Mouse (Mus musculus): ENCODE data around the gene Tmem39b.

The Tmem39b gene

DNA sequence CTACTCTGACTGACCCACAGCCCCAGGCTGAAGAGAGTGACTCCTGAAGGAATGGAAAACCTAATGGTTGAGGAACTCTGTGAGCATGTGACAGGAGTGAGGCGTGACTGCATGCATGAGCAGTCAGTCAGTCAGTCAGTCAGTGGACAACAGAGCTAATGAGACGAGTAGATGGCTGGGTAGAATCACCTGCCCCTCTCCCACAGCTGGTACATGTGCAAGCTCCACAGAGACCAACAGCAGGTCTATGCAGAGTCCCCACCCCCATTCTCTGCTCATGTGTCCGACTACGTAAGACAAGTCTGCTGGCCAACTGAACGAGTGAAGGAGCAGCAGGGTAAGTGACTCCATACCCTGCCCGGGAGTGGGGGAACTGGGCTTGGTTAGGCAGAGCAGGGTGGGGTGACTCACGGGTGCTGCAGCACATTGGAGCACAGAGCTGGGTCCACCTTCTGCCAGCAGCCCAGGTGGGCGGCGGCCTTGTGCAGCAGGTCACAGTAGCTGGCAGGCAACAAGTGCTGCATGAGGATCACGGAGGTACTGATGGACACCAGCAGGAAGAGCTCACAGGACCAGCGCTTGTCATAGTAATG is 12.6 kb downstream of the Tmem39b start:
- no peak for DNase-seq (ENCODE audit: low spot score)

DNA sequence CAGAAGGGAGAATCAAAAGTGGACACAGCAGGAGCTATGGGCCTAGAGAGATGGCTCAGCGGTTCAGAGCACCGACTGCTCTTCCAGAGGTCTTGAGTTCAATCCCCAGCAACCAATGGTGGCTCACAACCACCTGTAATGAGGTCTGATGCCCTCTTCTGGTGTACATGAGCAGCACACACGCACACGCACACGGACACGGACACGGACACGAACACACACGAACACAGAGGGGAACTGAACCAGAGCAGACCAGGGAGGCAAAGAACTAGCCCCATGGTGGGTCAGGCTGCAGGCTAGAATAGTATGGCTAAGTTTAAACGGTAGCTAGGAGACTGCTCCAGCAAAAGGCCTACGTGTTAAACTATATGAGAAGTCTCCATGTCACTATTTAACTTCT is 14.8 kb downstream of the Tmem39b start:
- no peak for DNase-seq (ENCODE audit: low spot score)

DNA sequence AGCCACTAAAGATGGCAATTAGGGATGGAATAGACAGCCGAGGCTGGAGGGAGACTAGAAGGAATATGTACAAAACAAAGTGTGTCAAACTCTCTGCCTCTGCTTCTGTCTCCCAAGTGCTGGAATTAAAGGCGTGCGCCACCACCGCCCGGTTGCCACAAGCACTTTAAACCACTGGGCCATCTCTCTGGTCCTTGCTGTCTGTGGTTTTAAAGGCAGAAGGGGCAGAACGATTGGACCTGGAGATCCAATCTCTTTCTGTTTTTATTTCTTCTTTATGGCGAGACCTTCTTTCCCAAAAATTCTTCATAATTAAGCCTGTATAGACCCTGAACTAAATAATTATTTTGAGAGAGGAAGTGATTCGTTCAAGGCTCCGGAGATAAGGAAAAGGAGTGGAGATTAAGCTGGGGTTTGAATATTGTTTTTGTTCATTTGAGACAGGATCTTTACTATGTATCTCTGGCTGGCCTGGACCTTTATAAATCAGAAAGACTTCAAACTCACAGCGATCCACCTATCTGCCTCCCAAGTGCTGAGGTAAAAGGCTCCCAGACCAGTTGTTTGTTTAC is 23.7 kb downstream of the Tmem39b start:
- DNase-seq (ENCODE audit: low spot score): no peak

DNA sequence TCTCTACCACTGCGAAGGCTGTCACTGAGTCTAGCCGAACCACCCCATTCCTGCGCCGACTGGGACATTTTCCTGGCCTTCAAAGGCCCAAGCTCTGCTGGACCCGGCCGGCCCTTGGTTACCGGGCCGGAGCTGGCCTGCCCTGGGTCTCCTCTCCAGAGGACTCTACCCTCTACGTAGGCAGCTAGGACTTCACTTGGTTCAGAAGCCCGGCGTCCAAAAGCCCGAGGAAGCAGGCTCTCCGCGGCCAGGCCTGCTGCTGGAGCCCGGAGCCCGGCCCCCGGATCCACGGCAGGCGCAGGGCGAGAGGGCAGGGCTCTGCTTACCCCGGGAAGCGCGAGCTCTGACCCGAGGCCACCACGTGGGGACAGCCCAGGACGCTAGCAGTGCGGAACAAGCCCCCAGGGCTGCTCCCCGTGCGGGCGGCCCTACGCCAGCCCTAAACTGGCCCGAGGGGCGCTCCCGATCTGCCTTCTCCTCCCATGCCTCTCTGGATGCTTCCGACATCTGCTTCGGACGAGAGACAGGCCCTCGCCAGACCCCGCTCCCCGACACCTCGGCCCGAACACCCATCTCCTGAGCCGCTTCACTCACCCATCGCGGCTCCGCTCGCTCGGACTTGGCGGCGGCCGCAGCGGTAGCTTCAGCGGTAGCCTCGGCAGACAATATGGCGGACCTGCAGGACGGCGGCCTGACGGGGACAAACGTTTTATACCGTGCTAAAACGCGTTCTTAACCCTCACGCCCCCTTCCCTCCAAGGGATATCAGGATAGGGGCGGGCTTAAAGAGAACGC is 24.4 kb downstream of the Tmem39b start, which contains the start of gene Kpna6:
Kpna6 (minus strand) TSS at position 685 of the 795 bp plus-strand sequence.
- peak; percentile 88 for DNase-seq (ENCODE audit: low spot score)

DNA sequence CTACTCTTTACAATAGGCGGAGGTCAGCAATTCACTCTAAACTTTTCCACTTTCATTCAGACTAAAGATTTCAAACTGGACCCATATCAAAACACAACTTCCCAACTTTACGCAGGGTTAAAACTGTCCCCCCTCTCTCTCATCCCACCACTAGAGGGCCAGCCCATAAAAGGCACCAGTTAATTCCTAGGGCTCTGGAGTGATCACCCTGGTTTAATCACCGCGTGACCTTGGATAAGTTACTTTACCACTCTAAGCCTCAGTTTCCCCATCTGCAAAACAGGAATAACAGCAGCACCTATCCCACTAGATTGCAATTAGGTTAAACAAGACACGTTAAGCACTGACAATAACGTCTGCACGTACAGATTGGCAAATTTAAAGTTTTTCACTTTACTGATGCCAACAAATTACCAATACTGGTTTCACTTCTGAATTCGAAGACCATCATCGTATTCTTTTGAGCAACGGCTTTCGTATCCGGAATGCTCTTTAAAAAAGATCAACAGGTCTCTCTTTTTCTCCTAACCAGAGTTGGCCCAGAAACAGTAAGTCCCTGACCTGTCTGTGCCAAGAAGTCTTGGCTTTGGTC is 25.1 kb downstream of the Tmem39b start:
- peak; percentile 24 for DNase-seq (ENCODE audit: low spot score)

DNA sequence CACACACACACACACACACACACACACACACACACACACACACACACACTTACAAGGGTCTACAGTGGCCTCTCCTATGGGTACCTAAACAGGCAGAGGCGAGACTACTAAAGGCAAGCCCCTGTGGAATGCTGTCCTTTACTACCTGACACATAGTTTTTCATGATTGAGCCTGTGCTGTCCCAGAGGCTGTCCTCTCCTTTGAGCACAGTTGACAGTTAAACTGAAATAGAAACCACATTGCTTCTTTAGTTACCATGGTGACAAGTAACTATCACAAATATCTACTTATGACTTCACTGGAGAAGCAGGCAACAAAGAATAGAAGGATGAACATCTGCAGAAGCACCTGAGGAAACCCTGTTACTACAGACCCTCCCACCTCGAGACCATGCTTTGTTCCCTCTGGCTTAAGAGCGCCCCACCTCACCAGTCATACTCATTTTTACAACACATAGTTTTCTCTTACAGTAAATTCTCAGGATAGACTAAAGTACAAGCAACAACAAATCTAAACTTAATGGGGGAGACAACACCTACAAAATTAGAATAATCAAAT is 34.3 kb downstream of the Tmem39b start:
- no peak for DNase-seq (ENCODE audit: low spot score)

DNA sequence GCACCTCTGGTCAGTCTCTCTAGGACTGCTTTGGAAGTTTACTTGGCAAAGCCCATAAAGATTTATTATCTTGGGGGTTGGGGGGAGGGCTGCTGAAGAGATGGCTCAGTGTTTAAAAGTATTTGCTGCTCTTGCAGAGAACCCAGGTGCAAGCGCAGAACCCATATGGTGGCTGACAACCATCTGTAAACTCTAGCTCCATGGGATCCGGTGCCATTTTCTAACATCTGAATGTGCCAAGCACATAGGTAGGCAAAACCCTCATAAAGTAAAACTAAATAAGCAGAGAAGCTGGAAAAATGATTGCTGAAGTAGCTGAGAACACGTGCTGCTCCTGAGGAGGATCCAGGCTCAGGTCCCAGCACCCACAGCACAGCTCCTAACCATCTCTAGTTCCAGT is 35.1 kb downstream of the Tmem39b start:
- DNase-seq (ENCODE audit: low spot score): no peak

DNA sequence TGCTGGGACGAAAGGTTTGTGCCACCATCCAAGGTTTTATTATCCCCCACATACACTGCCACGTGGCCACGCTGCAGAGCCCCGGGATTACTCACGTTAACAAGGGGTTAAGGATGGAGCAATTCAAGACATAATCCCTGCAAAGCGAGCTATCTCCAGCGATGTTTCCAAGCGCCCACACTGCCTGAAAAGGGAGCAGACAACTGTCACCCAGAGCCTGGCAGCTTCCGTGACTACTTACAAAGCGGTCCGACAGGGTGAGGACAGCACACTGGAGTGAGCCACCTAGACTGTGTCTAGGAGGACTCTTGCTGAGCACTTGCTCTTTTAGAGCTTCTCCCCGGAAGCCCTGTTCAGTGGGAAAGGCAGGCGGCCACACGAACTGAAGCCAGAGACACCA is 41.9 kb downstream of the Tmem39b start:
- DNase-seq (ENCODE audit: low spot score): no peak

DNA sequence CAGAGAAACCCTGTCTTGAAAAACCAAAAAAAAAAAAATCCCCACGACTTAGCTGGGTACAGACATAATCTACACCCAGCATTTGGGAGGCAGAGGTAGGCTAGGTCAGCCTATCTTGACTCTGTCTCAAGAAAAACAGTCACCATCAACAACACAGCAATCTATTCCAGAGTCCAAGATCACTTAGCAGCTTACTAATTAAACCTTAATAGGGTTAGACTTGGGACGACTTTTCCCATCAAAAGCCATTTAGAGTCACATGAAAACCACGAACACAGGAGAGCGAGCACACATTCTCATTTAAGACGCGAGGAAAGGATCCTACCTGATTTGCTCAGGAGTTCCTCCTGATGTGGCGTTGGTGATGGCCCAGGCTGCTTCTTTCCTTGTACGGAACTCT is 46.3 kb downstream of the Tmem39b start:
- no peak for DNase-seq (ENCODE audit: low spot score)

DNA sequence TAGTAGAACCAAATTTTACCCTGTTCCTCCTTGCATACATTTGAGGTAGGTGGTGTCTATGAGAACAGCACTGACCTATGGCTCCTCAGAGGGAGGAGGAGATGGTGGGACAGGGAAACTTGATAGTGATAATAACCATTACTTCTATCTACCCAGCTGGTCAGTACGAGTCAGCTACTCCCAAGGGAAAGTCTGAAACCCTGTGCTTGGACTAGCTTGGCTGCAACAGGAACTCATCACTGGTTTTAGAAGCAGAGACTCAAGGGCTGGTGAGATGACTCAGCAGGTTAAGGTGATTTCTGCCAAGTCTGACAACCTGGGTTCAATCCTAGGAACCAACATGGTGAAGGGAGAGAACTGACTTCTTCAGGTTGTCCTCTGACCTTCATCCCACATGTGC is 48.0 kb downstream of the Tmem39b start:
- no peak for DNase-seq (ENCODE audit: low spot score)

DNA sequence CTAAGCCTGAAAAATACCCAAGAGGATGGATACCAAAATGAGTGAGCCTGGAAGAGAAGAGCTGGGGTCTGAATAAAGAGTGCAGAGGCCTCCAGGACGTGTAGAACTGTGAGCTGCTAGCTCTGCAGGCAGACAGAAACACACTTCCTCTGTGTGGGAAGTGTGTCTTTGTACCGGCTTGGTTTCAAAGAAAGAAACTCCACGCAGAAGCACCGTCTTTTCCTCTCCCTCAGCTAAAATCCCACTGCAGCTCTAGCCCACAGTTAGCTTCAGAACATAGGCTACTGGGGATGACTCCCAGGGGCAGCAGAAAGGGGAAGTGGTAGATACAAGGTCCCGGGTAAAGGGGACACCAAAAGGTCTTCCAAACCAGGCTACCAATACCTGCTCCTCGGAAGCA is 51.4 kb downstream of the Tmem39b start:
- no peak for DNase-seq (ENCODE audit: low spot score)

DNA sequence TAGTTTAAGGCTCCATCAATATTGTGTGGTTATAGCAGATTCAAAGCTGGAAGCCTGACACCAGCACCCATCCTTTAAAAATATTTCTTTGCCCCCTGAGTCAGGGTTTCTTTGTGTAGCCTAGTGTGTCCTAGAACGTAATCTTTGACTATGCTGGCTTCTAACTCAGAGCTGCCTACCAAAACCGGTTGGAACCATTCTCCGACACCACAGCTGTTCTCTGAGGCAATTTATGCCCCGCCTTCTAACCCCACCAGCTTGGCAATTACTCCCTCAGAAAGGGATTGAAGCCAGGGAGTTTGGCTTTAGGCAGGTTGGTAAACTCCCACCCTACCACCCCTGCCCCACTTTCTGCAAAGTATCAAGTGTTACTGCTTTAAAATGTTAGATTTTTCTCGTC is 54.9 kb downstream of the Tmem39b start:
- no peak for DNase-seq (ENCODE audit: low spot score)

DNA sequence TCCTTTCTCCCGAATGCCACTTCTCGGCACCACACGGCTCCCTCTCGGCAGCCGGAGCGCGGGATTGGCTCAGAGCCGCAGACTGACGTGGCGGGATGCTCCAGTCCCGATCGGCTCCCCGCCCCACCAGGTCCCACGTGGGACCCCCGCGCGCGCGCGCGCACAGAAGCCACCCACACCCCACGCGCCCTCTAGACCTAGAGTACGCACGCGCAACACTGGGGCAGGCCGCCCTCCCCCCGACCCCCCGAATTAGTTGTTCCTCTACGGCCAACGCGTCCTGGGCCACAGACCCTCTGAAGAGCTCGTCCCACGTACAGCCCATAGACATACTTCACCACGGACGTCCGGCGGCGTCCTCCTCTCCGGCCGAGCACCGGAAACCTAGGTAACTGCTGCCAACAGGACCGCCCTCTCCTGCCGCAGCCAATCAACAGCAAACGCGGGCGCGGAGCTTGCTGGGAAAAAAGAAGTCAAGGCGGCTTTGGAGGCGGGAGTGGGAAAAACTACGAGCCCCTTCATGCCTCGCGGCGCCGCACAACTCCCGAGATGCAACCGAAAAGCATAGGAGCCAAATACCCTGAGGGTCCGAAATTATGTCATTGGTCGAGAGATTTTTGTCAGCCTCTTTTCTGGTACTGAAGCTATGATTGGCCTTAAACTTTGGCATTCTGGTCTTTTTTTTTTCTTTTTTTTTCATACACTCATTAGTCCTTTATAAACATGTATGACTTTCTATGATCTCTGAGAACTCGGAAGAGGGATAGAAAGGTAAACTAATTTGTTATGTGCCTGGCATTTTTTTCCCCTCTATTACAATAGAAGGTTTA is 55.8 kb downstream of the Tmem39b start, which contains the start of gene Txlna:
Txlna (minus strand) TSS at position 428 of the 830 bp plus-strand sequence.
- peak; percentile 89 for DNase-seq (ENCODE audit: low spot score)

DNA sequence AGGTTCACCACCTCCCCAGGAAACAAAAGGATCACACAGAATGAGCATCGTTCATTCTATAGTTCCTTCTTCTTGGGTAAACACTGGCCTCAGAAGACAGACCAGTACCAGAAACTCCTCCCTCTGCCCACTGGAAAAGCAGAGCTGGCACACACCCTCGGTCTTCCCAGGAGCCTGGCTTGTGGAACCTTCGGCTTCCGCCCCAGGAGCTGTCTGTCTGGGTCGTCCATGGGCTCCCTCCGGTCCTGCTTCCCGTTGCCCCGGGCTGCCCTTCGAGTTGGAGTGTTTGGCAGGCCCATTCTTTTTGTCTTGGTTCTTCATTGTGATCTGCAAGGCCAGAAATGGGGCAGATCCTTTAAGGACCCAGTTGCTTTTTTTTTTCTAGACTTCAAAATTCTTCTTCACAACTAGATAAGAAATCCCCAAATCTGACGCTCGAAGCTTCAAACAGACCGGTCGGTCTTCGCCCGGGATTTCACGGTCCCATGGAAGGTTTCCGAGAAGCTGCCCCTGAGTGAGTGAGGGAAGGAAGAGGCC is 56.5 kb downstream of the Tmem39b start:
- DNase-seq (ENCODE audit: low spot score): peak; percentile 21

DNA sequence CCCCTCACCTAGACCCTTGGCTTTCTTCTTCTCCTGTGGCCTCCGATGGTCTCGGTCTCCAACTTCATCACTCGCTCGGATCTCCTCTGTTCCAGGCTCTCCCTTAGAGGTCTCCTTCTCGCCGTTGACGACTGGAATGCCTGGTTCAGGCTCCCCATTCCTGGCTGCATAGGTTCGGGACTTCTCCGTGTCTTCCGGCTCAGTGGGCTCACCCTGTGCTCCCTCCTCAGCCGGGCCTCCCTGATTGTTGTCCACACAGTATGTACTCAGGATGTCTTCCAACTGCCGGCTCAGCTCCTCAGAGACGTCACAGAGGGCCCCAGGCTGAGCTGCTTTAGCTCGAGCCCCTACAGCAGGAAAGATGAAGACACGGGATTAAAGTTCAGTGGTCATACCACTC is 57.4 kb downstream of the Tmem39b start:
- no peak for DNase-seq (ENCODE audit: low spot score)

DNA sequence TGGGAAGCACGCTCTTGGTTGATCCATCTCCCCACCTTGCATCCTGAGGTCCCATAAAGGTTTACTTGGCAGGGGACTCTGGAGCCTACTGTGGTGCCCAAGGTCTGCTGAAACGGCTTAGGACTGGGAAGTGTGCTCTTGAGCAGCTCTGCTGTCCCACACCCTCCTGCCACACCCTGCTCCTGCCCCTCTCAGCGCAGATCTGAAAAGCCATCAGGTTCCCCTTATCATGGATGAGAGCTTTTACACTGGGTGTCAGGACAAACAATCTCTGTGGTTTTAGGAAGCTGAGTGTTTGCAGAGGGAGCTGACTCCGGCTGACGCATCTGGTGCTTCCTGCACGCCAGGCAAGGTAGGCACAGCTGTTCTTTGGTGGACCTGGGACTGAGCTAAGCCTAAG is 62.8 kb downstream of the Tmem39b start:
- DNase-seq (ENCODE audit: low spot score): no peak

DNA sequence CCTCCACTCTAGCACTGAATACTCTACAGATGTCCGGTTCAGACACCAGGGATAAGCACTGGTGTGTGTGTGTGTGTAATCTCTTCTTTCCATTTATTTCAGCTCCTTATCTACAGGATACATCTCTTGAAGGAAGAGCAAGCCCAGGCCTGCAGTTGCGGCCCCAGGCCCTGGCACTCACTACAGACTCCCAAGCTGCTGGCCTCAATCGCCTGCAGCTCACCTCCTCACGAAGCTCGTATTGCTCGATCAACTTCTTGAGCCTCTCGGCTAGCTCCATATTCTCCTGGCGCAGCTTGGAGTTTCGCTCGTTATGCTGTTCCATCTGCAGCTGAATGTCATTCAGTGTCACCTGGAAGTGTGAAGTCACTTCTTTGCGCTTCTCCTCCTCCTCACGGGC is 64.8 kb downstream of the Tmem39b start:
- no peak for DNase-seq (ENCODE audit: low spot score)

DNA sequence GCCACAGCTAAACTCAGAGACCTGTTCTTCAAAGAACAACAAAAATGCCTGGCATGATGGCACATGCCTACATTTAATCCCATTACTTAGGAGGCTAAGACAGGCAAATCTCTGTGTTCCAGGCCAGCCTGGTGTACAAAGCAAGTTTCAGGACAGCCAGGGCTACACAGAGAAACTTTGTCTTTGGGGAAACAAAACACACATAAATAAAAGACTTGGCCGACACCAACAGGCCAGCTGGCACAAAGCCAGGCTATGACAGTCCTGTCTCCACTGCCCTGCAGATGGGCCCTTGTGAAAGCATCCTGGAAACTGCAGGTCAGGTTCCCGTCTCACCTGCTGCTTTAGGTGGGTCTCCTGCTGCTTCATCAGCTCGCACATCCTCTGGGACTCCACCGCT is 65.7 kb downstream of the Tmem39b start:
- DNase-seq (ENCODE audit: low spot score): no peak

All from ovary, postnatal 14 days (tissue).